Mouse (Mus musculus): ENCODE results near the gene Ccng2. TPM values are rescaled to one million over a fixed set of nuclear protein-coding genes. Genes with fewer than 3 reads are reported as not detected.

Ccng2 gene
- polyA plus RNA-seq, 1 experiment from 2014 or later: 78.3 TPM

DNA sequence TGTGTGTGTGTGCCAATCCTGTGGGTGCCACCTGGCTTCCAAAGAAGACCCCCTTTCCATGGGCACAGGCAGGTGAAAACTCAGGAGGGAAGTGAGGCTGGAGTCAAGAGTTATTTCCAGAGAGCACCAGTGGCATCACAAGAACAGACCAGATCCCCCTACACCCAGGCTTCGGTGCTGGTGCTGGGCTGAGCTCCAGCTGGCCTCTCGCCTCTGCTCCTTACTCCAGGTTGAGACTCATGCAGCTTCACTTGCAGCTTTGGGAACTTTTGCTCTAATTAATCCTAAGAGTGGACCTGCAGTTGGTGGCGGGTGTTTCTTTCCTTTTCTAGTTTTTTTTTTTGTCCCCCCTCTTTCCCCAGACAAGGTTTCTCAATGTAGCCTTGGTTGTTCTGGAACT lies 30.3 kb downstream of the Ccng2 start:
- Histone ChIP-seq H3K27ac (no peak overlapping the region), H3K4me2 (replicated peaks) (no peak overlapping the region), H3K4me3 (replicated peaks; ENCODE audit: low read length) (no peak overlapping the region), H3K9me3 (ENCODE audit: control insufficient read depth, low read length) (peaks cover 3% of the 10 kb centered on the region; the same call in 1 of the 2 replicates), H3K9ac (no peak overlapping the region), H3K27me3 (ENCODE audit: control insufficient read depth, insufficient read depth, low read length) (no peaks in the 10 kb centered on the region), H3K36me3 (replicated peaks; ENCODE audit: control insufficient read depth, insufficient read depth) (no peaks in the 10 kb centered on the region), H3K4me1 (replicated peaks; ENCODE audit: control insufficient read depth, insufficient read depth, low read length) (no peaks in the 10 kb centered on the region)
- WGBS: 92% methylated on average over 3 of the region's 3 CpGs
- ATAC-seq (ENCODE audit: low FRiP score) (no peak), DNase-seq (ENCODE audit: low spot score) (no peak)

- ATAC-seq (ENCODE audit: low FRiP score) (no peak), DNase-seq (ENCODE audit: low spot score) (no peak)
- Histone ChIP-seq H3K9me3 (ENCODE audit: control insufficient read depth, low read length) (no peaks in the 10 kb centered on the region), H3K4me3 (replicated peaks; ENCODE audit: low read length) (no peak overlapping the region), H3K27ac (no peak overlapping the region), H3K4me2 (replicated peaks) (no peak overlapping the region), H3K4me1 (replicated peaks; ENCODE audit: control insufficient read depth, insufficient read depth, low read length) (no peaks in the 10 kb centered on the region), H3K27me3 (ENCODE audit: control insufficient read depth, insufficient read depth, low read length) (no peaks in the 10 kb centered on the region), H3K9ac (no peak overlapping the region), H3K36me3 (replicated peaks; ENCODE audit: control insufficient read depth, insufficient read depth) (no peaks in the 10 kb centered on the region)
- 90% methylated on average over 2 of the region's 2 CpGs for whole genome bisulfite sequencing
These were observed 38.2 kb downstream of the Ccng2 start for GRCm38 (mm10) chr5:93305126-93305830.

GRCm38 (mm10) chr5:93308909-93309308 lies 41.9 kb downstream of the Ccng2 start:
- 95% methylated on average over 2 of the region's 2 CpGs for WGBS
- Histone ChIP-seq H3K9me3 (ENCODE audit: control insufficient read depth, low read length) (no peaks in the 10 kb centered on the region), H3K4me2 (replicated peaks) (no peak overlapping the region), H3K4me1 (replicated peaks; ENCODE audit: control insufficient read depth, insufficient read depth, low read length) (no peaks in the 10 kb centered on the region), H3K27me3 (ENCODE audit: control insufficient read depth, insufficient read depth, low read length) (no peaks in the 10 kb centered on the region), H3K9ac (no peak overlapping the region), H3K4me3 (replicated peaks; ENCODE audit: low read length) (no peak overlapping the region), H3K36me3 (replicated peaks; ENCODE audit: control insufficient read depth, insufficient read depth) (no peaks in the 10 kb centered on the region), H3K27ac (no peak overlapping the region)
- no peak for DNase-seq (ENCODE audit: low spot score)
- ATAC-seq (ENCODE audit: low FRiP score): no peak

DNA sequence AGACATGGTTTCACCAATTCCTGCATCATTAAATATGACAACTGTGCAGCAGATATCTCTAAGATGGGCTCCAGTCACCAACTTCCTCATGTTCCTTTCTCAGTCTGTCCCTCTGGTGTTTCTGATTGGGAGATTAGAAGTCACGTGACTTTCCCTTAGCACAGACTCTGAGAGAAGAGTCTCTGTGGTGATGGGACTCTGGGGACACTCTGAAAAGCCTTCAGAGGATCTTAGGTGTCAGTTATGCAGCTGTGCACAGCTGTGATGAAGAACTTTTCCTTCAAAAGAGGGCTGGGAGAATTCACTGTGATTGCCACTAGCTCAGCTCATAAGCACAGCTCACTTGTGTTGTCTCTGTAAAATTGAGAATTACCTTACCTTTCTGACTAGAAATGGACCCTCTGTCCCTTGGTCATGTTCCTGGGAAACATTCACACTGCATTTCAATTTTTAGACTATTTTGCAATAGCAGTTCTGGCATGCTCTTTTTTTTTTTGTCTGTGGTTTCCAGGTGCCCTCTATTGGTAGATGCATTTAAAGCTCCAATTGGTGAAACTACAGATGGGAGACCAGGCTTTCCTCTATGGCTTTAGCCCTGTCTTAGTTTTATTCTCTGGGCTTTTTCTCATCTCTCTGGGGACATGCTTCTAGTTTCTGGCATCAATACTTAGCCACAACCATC lies 56.4 kb downstream of the Ccng2 start:
- Histone ChIP-seq H3K9me3 (ENCODE audit: control insufficient read depth, low read length) (no peaks in the 10 kb centered on the region), H3K4me2 (replicated peaks) (no peak overlapping the region), H3K4me1 (replicated peaks; ENCODE audit: control insufficient read depth, insufficient read depth, low read length) (no peaks in the 10 kb centered on the region), H3K9ac (no peak overlapping the region), H3K27ac (no peak overlapping the region), H3K4me3 (replicated peaks; ENCODE audit: low read length) (no peak overlapping the region), H3K36me3 (replicated peaks; ENCODE audit: control insufficient read depth, insufficient read depth) (no peaks in the 10 kb centered on the region), H3K27me3 (ENCODE audit: control insufficient read depth, insufficient read depth, low read length) (no peaks in the 10 kb centered on the region)
- no peak for DNase-seq (ENCODE audit: low spot score)
- ATAC-seq (ENCODE audit: low FRiP score): no peak
- 62% methylated on average over 1 of the region's 1 CpGs for WGBS

Other genes with a start within 250 kb of the Ccng2 start
- gene Sowahb, start 222.2 kb upstream of the Ccng2 start, polyA plus RNA-seq (2014; fragmentation: Nextera tagmentation; extraction: Ambion mirVana): not detected in 2 replicates
- 155 and 163 TPM in 2 replicates for gene Sept11, start 173.8 kb upstream of the Ccng2 start, polyA plus RNA-seq (2014; fragmentation: Nextera tagmentation; extraction: Ambion mirVana)
- gene Ccni, start 60.8 kb upstream of the Ccng2 start, polyA plus RNA-seq (2014; fragmentation: Nextera tagmentation; extraction: Ambion mirVana): 173 and 186 TPM in 2 replicates
- 0.94 and 1.2 TPM in 2 replicates for gene 2010109A12Rik, start 60.7 kb upstream of the Ccng2 start, polyA plus RNA-seq (2014; fragmentation: Nextera tagmentation; extraction: Ambion mirVana)